Mouse (Mus musculus) stomach, postnatal 0 days (tissue): ENCODE results near the gene Sppl2a. TPM values are rescaled to one million over a fixed set of nuclear protein-coding genes. Genes with fewer than 3 reads are reported as not detected.

Experiments used
- ATAC-seq: fragments of 200-750 bp; cut with Nextera tagmentation; 2 replicates; pipeline ENCODE4 v1.8.0; 2017; ENCODE audit not compliant: low FRiP score, low TSS enrichment
- DNase-seq: peaks from one replicate; pipeline ENCODE4 v3.0.0-alpha.2; 2016; ENCODE audit warnings: low spot score
- H3K27ac ChIP-seq: fragments of 300-500 bp; sonication (generic); replicated peaks from 2 replicates; pipeline ENCODE4 v1.5.1; 2014; ENCODE audit warnings: mild to moderate bottlenecking, control low read depth
- H3K27me3 ChIP-seq: fragments of 300-500 bp; sonication (generic); 2 replicates; pipeline ENCODE4 v1.6.1; 2014; ENCODE audit warnings: low read length; ENCODE audit not compliant: control insufficient read depth, insufficient read depth
- H3K36me3 ChIP-seq: fragments of 300-500 bp; sonication (generic); 2 replicates; pipeline ENCODE4 v1.6.1; 2014; ENCODE audit warnings: low read length, mixed read lengths; ENCODE audit not compliant: control insufficient read depth, insufficient read depth
- H3K4me1 ChIP-seq: fragments of 300-500 bp; sonication (generic); replicated peaks from 2 replicates; pipeline ENCODE4 v1.6.1; 2014; ENCODE audit warnings: antibody characterized with exemption; ENCODE audit not compliant: control insufficient read depth, insufficient read depth
- H3K4me2 ChIP-seq: fragments of 300-500 bp; sonication (generic); replicated peaks from 2 replicates; pipeline ENCODE4 v1.6.1; 2014; ENCODE audit warnings: low read depth, mild to moderate bottlenecking, control low read depth, moderate library complexity
- H3K4me3 ChIP-seq: fragments of 300-500 bp; sonication (generic); 2 replicates; pipeline ENCODE4 v1.5.1; 2014; ENCODE audit warnings: low read depth, low read length, control low read depth
- H3K9ac ChIP-seq: fragments of 300-500 bp; sonication (generic); 2 replicates; pipeline ENCODE4 v1.6.1; 2014; ENCODE audit warnings: mild to moderate bottlenecking, low read length, control low read depth, mixed read lengths
- H3K9me3 ChIP-seq: fragments of 300-500 bp; sonication (generic); 2 replicates; pipeline ENCODE4 v1.6.1; 2016; ENCODE audit warnings: low read length; ENCODE audit not compliant: control insufficient read depth
- CTCF ChIP-seq: IDR thresholded peaks from 2 replicates; pipeline ENCODE4 v1.5.1; 2016; ENCODE audit warnings: antibody characterized with exemption, low read depth, mild to moderate bottlenecking, moderate library complexity
- EP300 ChIP-seq: optimal IDR thresholded peaks from 2 replicates; pipeline ENCODE3; 2016; ENCODE audit warnings: antibody characterized with exemption
- WGBS: fragments of 180-500 bp; shearing (Covaris S2); extraction: QIAGEN DNeasy Blood & Tissue Kit; methylation state at CpG from one replicate; pipeline ENCODE4 v1.1.7; 2014; 5-methylcytosine and 5-hydroxymethylcytosine counted together
- polyA plus RNA-seq: library from polyadenylated mRNA; unstranded; fragments of >200 nt; fragmentation: Nextera tagmentation; extraction: Ambion mirVana; gene quantifications from 2 replicates; pipeline ENCODE4 v1.2.1, GENCODE M21; 2015

Gene Sppl2a
- polyA plus RNA-seq: 43.4 and 44.8 TPM in 2 replicates

DNA sequence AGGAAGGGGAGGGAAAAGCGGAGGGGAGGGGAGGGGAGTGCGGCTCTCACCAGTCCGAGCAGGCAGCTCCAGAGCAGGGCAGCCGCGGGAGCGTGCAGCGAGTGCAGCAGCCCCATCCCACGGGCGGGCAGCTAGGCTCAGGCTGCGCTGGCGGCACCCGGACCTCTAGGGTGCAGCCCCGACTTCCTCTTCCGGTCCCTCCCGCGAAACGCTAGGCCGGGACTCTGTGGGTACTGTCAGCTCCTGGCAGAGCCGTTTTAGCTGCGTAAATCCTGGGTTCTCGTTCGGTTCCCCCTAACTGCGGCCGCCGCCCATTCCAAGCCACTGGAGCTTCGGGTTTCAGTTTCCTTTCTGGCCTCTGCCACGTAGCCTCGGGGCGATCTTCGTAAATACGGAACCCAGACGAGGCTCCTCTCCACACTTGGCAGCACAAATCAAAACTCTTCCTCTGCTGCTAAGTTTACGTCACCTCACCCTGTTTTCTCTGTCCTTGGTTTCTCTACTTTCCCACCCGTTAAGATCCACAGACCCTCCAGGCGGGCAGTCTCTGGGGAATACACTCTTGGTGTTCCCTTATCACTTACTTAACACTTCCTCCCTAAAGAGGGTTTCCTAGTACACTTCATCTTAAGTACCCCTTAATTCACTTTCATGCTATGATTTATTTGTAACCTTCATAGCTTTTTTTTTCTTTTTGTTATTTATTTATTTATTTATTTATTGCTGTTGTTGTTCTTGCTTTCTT is at the start of gene Sppl2a:
Gene Sppl2a (minus strand): TSS at position 339 of the 745 bp plus-strand sequence.
- peak; percentile 93 for DNase-seq
- Histone ChIP-seq H3K27me3 (no peaks in the 10 kb centered on the region), H3K4me3 (peak within 1 kb of the TSS; percentile 61), H3K4me1 (no peaks in the 10 kb centered on the region), H3K27ac (peak within 1 kb of the TSS; percentile 91), H3K9me3 (no peaks in the 10 kb centered on the region), H3K36me3 (no peaks in the 10 kb centered on the region), H3K4me2 (peak within 1 kb of the TSS; percentile 58), H3K9ac (peak within 1 kb of the TSS; percentile 73)
- TF ChIP-seq EP300 (no peak), CTCF (peak; percentile 41)
- WGBS: under 1% methylated on average over 33 of the region's 35 CpGs
- ATAC-seq: peak; percentile 100

GRCm38 (mm10) chr2:126977428-126977827 is 44.4 kb upstream of the Sppl2a start:
- TF ChIP-seq CTCF: no peak
- no peak for TF ChIP-seq EP300
- Histone ChIP-seq H3K27ac (no peak overlapping the region), H3K4me3 (no peak overlapping the region), H3K4me1 (no peaks in the 10 kb centered on the region), H3K9ac (no peak overlapping the region), H3K27me3 (no peaks in the 10 kb centered on the region), H3K4me2 (no peak overlapping the region), H3K9me3 (no peaks in the 10 kb centered on the region), H3K36me3 (no peaks in the 10 kb centered on the region)
- no peak for ATAC-seq
- WGBS: 42% methylated on average over 6 of the region's 6 CpGs
- no peak for DNase-seq

DNA sequence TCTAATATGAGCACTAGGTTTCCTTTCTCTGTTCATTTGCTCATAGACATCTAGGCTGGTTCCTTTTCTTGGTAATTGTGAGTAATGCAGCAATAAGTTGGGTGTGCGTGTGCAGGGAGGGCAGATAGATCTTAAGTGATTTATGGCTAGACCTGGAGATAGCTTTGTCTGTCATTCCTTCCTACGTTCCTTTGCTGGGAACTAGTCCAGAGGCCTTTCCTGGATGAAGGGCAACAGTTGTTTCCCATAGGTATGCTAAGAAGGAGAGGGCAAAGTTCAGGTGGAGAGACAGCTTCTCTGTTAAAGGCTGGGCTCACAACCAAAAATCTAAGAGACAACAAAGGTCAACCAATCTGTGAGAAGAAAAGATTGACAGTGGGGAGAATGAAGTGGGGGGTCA is 28.7 kb upstream of the Sppl2a start:
- Histone ChIP-seq H3K27ac (no peak overlapping the region), H3K9me3 (no peaks in the 10 kb centered on the region), H3K36me3 (no peaks in the 10 kb centered on the region), H3K4me3 (no peak overlapping the region), H3K27me3 (no peaks in the 10 kb centered on the region), H3K4me2 (no peak overlapping the region), H3K9ac (no peak overlapping the region), H3K4me1 (no peaks in the 10 kb centered on the region)
- WGBS: 48% methylated on average over 2 of the region's 2 CpGs
- no peak for DNase-seq
- no peak for TF ChIP-seq EP300
- TF ChIP-seq CTCF: no peak
- no peak for ATAC-seq

DNA sequence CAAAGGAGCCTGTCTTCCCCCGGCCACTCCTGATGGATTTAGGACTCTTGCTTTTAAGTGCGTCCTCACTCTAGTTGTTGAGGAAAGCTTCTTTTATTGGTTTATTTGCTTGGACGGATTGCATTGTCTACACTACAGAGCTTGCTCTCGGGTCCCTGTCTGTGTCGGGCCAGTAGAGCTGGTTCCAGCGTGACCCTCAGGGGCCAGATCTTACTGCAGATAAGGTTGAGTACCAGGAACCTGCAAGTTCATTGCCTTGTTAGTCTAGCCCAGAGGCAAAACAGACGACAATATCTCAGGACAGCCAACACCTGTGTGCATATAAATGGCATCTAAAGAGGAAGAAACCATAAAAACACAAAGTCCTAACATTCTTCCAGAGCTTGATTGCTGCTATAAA is 22.6 kb upstream of the Sppl2a start:
- Histone ChIP-seq H3K4me3 (no peak overlapping the region), H3K27ac (no peak overlapping the region), H3K9ac (no peak overlapping the region), H3K27me3 (no peaks in the 10 kb centered on the region), H3K4me1 (no peaks in the 10 kb centered on the region), H3K4me2 (no peak overlapping the region), H3K9me3 (no peaks in the 10 kb centered on the region), H3K36me3 (no peaks in the 10 kb centered on the region)
- no peak for TF ChIP-seq EP300
- 61% methylated on average over 7 of the region's 7 CpGs for WGBS
- DNase-seq: no peak
- ATAC-seq: no peak

- TF ChIP-seq EP300 (no peak), CTCF (no peak)
- DNase-seq (no peak), ATAC-seq (no peak)
- WGBS: 62% methylated on average over 7 of the region's 7 CpGs
- Histone ChIP-seq H3K9me3 (no peaks in the 10 kb centered on the region), H3K4me3 (no peak overlapping the region), H3K27ac (no peak overlapping the region), H3K4me2 (no peak overlapping the region), H3K36me3 (no peaks in the 10 kb centered on the region), H3K4me1 (no peaks in the 10 kb centered on the region), H3K27me3 (no peaks in the 10 kb centered on the region), H3K9ac (no peak overlapping the region)
Measured at GRCm38 (mm10) chr2:126951085-126951484, 18.1 kb upstream of the Sppl2a start.

DNA sequence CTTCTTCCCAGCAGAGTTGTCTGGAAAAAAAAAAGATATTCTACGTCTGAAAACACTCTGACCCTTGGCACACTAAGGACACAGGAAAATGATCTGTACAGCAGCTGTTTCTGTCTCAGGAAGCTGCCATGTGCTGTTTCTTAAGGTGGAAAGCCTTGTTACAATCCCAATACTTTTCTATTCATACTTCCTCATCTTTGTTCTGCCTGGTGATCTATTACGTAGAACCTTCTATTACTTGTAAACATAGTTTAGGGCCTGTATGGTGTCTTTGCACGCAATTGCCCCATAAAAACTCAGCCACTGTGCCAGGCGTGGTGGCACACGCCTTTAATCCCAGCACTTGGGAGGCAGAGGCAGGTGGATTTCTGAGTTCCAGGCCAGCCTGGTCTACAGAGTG is 17.4 kb upstream of the Sppl2a start:
- H3K9me3 ChIP-seq: no peaks in the 10 kb centered on the region
- ATAC-seq: no peak
- H3K36me3 ChIP-seq: no peaks in the 10 kb centered on the region
- 67% methylated on average over 5 of the region's 5 CpGs for WGBS
- TF ChIP-seq EP300: no peak
- no peak for TF ChIP-seq CTCF
- no peak overlapping the region for H3K9ac ChIP-seq
- no peaks in the 10 kb centered on the region for H3K27me3 ChIP-seq
- no peak overlapping the region for H3K4me3 ChIP-seq
- no peak overlapping the region for H3K4me2 ChIP-seq
- no peak for DNase-seq
- no peaks in the 10 kb centered on the region for H3K4me1 ChIP-seq
- no peak overlapping the region for H3K27ac ChIP-seq
